Mouse (Mus musculus) cerebellum, postnatal 14 days (tissue): Measurements from ENCODE around the gene Gmppb.

Source experiments
- DNase-seq, 2 experiments: peaks; one replicate each; pipeline ENCODE4 v3.0.0; 2021; ENCODE audit warnings: mixed read lengths in 2 of 2

The Gmppb gene

GRCm38 (mm10) chr9:108051184-108051930 is 2.3 kb downstream of the Gmppb start:
- DNase-seq: no peak

GRCm38 (mm10) chr9:108051931-108052220 is 2.8 kb downstream of the Gmppb start:
- DNase-seq: no peak

DNA sequence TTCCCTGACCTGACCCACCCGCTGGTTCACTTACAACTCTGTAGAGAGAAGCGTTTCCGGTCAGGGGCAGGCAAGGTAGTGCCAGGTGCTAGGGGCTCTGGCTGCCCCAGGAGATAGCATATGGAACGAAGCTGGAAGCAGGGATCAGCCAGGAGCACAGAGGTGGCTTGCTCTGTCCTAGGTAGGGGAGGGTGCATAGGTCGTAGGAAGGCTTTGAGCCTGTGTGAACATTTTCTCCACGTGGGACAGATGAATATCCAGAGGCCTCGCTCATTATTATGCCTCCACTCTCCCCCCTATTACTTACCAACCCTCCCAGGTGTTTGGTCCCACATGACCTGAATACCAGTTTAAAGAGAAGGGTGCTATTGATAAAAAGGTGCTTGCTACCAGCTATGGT is 3.4 kb downstream of the Gmppb start:
- no peak for DNase-seq

DNA sequence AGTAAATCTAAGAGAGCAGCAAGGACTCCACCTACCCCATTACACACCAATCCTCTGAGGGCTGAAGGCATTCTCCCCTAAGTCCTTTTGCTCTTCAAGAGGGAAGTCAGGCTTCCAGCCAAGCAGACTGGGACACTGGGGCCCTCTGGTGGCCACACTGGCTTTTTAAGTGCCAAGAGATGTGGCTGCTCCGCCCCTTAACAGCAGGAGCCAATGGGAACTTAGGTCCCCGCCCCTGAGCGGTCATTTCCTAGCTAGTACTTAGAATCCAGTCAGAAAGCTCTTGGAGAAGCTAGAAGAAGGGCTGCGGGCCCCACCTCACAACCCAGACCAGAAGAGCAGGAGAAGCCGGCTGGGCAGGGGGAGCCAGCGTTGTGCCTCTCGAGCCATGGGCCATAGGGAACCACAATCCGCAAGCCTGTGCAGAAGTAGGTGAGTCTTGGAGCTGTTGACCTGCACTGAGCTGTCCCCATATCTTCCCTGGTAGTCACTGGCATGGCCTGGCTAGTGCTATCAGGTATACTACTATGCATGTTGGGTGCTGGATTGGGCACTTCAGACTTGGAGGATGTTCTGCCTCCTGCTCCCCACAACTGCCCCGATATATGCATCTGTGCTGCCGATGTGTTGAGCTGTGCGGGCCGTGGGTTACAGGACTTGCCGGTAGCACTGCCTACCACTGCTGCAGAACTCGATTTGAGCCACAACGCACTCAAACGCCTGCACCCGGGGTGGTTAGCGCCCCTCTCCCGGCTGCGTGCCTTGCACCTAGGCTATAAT is 4.0 kb downstream of the Gmppb start, which contains the start of gene Amigo3:
Gene Amigo3 (plus strand): TSS at position 275 of the 780 bp plus-strand sequence.
- DNase-seq: peak; percentile 95 to 97

GRCm38 (mm10) chr9:108053665-108054225 is 4.7 kb downstream of the Gmppb start:
- no peak for DNase-seq

GRCm38 (mm10) chr9:108054331-108055040 is 5.4 kb downstream of the Gmppb start:
- no peak for DNase-seq

DNA sequence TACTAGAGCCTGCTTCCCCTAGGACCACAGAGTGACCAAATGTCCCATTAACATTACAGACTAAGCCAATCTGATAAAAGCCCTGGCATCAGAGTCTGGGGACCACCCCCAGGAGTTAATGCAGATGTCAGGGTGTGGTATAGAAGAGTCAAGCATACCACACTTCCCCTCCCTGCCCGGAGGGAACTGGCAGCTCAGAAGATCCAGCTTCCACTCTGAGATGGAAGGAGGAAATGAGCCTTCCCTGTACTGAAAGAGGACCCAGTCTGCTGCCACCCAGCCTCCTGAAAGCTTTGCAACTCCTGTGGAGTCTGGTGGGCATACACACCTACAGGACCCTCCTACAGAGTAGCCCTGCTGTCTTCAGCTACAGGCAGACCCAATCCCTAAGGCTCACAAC is 6.0 kb downstream of the Gmppb start:
- DNase-seq: no peak

DNA sequence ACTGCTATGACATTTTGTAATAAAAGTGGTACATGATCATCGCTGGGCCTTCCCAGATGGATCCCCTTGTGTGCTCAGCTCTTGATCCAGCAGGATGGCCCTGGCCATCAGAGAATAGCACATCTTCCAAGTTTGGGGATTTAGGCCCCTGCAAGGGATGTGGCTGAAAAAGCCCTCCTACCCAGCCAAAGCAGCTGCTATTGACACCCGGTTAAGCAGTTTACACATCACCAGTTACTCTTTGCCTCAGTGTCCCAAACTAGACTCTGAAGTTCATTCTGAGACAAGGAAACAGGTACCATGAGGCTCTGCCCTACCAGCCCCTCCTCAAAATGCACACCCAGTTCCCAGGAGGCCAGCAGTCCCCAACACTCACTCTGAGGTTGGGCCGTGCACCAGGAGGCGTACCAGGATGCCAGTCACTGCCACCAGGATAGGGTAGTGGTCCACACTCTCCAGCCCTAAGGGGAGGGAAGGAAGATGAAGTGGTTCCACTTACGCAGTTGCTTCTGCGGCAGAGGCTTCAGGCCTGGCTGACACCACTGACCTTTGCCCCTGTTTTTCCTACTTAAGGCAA is 6.7 kb downstream of the Gmppb start:
- DNase-seq: no peak

- no peak for DNase-seq
Observed at GRCm38 (mm10) chr9:108056361-108057261, 7.6 kb downstream of the Gmppb start.

DNA sequence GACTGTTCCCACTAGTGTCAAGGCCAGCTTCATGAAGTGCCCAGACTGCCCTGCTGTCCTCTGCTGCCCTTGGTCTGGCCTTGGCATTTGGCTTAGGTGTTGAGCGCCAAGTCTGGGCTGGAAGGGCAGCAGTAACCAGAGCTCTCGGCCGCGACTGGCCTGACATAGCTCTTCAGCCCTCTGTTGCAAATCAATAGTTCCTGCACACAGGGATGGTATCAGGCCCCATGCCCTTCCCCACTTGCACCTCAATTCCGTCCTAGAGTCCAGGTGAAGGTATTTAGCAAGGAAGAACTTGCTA is 8.2 kb downstream of the Gmppb start:
- no peak for DNase-seq

GRCm38 (mm10) chr9:108058291-108058690 is 9.2 kb downstream of the Gmppb start:
- no peak for DNase-seq

DNA sequence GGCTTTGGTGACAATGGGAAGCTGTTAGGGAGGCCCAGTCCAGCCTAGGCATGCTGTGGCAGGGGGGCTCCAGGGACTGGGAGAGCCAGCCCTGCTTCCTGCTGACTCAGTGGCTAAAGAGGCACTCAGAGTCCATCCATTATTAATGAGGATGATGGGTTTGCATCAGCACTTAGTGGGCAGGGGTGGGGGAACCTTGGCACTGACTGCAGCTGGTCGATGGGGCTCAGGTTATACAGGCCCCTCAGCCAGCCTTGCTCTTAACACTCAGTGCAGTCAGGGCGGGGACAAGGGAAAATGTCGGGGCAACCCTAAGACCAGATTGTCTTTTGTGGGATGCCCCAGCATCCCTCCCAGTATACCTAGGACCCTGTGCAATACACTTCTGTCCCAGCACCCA is 13.1 kb downstream of the Gmppb start:
- peak in 1 of 2 experiments; percentile 2 for DNase-seq

DNA sequence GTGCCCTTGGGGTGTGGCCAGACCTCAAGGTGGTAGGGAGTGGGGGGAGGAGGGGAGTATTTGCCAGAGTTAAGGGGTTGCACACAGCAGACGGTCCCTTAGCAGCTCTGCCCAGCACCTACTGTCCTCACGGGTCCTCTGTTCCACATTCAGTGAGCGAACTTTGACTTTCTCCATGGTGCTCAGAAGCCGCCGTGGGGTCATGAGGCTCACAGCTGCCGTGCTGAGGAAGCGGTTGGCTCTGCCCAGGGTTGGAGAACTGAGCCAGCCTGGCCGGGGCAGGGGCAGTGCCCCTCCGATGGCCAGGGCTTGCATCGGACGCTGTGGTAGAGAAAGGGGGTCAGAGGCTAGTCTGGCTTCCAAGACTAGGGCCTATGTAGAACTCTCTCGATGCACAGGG is 14.3 kb downstream of the Gmppb start:
- DNase-seq: no peak

DNA sequence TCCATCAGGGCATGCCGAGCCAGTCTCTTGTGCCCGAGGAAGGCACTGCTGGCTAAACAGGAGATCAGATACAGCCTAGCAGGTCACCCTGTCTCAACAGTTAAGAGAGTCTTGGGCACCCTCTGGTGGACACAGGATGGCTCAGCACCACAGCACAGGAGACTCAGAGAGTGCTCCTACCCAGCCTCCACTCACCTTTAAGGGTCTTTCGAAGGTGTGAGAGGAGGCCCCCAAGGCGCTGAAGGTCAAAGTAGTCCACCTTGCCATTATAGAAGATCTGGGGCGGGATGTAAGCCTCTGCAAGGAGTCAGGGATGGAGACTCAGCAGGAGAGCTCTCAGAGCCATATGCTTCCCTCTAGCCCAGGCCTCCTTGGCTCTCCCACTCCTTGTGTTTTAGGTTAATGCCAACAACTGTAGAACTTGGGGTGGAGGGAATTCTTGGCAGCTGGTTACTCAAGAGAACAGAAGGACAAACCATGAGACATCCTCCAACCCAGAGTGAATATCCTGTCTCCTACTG is 16.5 kb downstream of the Gmppb start:
- DNase-seq: peak; percentile 85 to 88

- peak; percentile 28 to 56 for DNase-seq
Observed at GRCm38 (mm10) chr9:108067199-108067598, 18.2 kb downstream of the Gmppb start.

DNA sequence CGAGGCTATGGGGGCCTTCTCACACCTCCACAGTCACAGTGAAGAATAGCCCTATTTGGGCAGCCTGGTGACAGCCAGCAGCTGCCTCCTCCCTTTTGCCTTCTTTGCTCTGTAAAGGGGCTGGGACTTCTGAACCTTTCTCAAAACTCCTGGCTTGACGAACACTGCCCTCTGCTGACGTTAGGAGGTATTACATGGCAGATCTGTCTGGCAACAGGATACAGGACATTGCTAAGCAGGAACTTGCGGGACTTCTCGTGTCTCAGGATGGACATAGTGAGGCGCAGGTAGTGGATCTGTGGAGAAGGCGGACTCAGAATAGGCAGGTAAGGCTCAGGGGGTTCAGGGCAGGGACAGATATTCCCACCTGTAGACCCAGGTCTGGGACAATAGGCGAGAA is 18.9 kb downstream of the Gmppb start:
- peak; percentile 93 to 94 for DNase-seq

DNA sequence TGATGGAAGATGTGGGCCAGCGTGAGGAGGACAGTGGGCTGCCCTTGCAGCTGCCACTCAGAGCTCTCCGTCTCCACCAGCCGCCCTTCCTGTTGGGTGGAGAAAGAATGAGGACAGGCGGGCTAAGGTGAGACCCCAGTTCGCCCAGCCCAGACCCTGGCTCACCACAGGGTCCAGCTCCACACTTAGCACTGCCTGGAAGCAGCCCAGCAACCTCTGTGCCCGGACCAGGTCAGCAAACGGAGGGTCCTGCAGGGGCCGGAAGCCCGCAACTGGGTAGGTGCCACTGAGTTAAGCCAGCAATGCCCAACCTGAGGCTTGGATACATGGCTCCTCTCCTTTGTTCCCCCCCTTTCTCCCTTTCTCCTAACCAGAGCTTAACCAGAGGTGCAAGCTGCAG is 20.0 kb downstream of the Gmppb start:
- DNase-seq: no peak

GRCm38 (mm10) chr9:108069529-108069928 is 20.5 kb downstream of the Gmppb start:
- DNase-seq: no peak

- no peak for DNase-seq
Observed at GRCm38 (mm10) chr9:108071801-108072200, 22.8 kb downstream of the Gmppb start.

GRCm38 (mm10) chr9:108072481-108072924 is 23.5 kb downstream of the Gmppb start:
- DNase-seq: peak; percentile 67 to 70

- DNase-seq: peak; percentile 78 to 88
Observed at GRCm38 (mm10) chr9:108073141-108073930, 24.3 kb downstream of the Gmppb start.
